Mouse (Mus musculus) lung, embryonic 16.5 days (tissue): ENCODE data around the gene Rab8a. TPM values are rescaled to one million over a fixed set of nuclear protein-coding genes. Genes with fewer than 3 reads are reported as not detected.

ENCODE experiments used
- ATAC-seq: fragments of 200-750 bp; cut with Nextera tagmentation; 2 replicates; pipeline ENCODE4 v1.8.0; 2017; ENCODE audit warnings: low read depth, mild to moderate bottlenecking, moderate library complexity
- H3K27ac ChIP-seq: fragments of 300-500 bp; sonication (generic); 2 replicates; pipeline ENCODE4 v1.5.1; 2014; ENCODE audit warnings: mild to moderate bottlenecking, control low read depth, low read length
- H3K27me3 ChIP-seq: fragments of 300-500 bp; sonication (generic); 2 replicates; pipeline ENCODE4 v1.6.1; 2014; ENCODE audit warnings: low read depth, low read length, mixed read lengths; ENCODE audit not compliant: control insufficient read depth, insufficient read depth
- H3K36me3 ChIP-seq: fragments of 300-500 bp; sonication (generic); 2 replicates; pipeline ENCODE4 v1.6.1; 2014; ENCODE audit warnings: low read length; ENCODE audit not compliant: control insufficient read depth, insufficient read depth
- H3K4me1 ChIP-seq: fragments of 300-500 bp; sonication (generic); replicated peaks from 2 replicates; pipeline ENCODE4 v1.6.1; 2014; ENCODE audit warnings: low read length, mixed read lengths; ENCODE audit not compliant: control insufficient read depth, insufficient read depth
- H3K4me2 ChIP-seq: fragments of 300-500 bp; sonication (generic); 2 replicates; pipeline ENCODE4 v1.6.1; 2014; ENCODE audit warnings: low read depth, low read length, control low read depth
- H3K4me3 ChIP-seq: fragments of 300-500 bp; sonication (generic); 2 replicates; pipeline ENCODE4 v1.5.1; 2014; ENCODE audit warnings: mild to moderate bottlenecking, low read length, control low read depth
- H3K9ac ChIP-seq: fragments of 300-500 bp; sonication (generic); 2 replicates; pipeline ENCODE4 v1.6.1; 2014; ENCODE audit warnings: low read length, control low read depth
- H3K9me3 ChIP-seq: fragments of 300-500 bp; sonication (generic); 2 replicates; pipeline ENCODE4 v1.6.1; 2016; ENCODE audit warnings: low read length; ENCODE audit not compliant: control insufficient read depth
- WGBS: fragments of 180-500 bp; shearing (Covaris S2); extraction: QIAGEN DNeasy Blood & Tissue Kit; methylation state at CpG from one replicate; pipeline ENCODE4 v1.1.7; 2014; 5-methylcytosine and 5-hydroxymethylcytosine counted together
- polyA plus RNA-seq: library from polyadenylated mRNA; unstranded; fragments of >200 nt; fragmentation: Nextera tagmentation; extraction: Ambion mirVana; gene quantifications from 2 replicates; pipeline ENCODE4 v1.2.1, GENCODE M21; 2015

Gene Rab8a
- polyA plus RNA-seq, 1 experiment from 2014 or later, result 125 TPM

- Histone ChIP-seq H3K27ac (no peak overlapping the region), H3K36me3 (no peaks in the 10 kb centered on the region), H3K9ac (no peak overlapping the region), H3K4me1 (peaks cover 25% of the 10 kb centered on the region), H3K9me3 (no peaks in the 10 kb centered on the region), H3K4me3 (no peak overlapping the region), H3K27me3 (no peaks in the 10 kb centered on the region), H3K4me2 (no peak overlapping the region)
- WGBS, result 65% methylated on average over 1 of the region's 1 CpGs
- no peak for ATAC-seq
These were observed 28.6 kb upstream of the Rab8a start for GRCm38 (mm10) chr8:72132417-72132816.

GRCm38 (mm10) chr8:72132891-72133290, 28.1 kb upstream of the Rab8a start:
- peaks cover 30% of the 10 kb centered on the region for H3K4me1 ChIP-seq
- peak overlapping the region; percentile 58 for H3K27ac ChIP-seq
- H3K9me3 ChIP-seq, result no peaks in the 10 kb centered on the region
- no peak overlapping the region for H3K9ac ChIP-seq
- WGBS, result 43% methylated on average over 1 of the region's 1 CpGs
- H3K27me3 ChIP-seq, result no peaks in the 10 kb centered on the region
- no peak for ATAC-seq
- no peaks in the 10 kb centered on the region for H3K36me3 ChIP-seq
- no peak overlapping the region for H3K4me2 ChIP-seq
- H3K4me3 ChIP-seq, result no peak overlapping the region

- peaks cover 3% of the 10 kb centered on the region for H3K36me3 ChIP-seq
- peak overlapping the region; percentile 58 for H3K27ac ChIP-seq
- H3K4me2 ChIP-seq, result no peak overlapping the region
- H3K9me3 ChIP-seq, result no peaks in the 10 kb centered on the region
- 27% methylated on average over 1 of the region's 1 CpGs for WGBS
- no peaks in the 10 kb centered on the region for H3K27me3 ChIP-seq
- H3K9ac ChIP-seq, result no peak overlapping the region
- H3K4me3 ChIP-seq, result no peak overlapping the region
- H3K4me1 ChIP-seq, result peaks cover 33% of the 10 kb centered on the region
- ATAC-seq, result no peak
These were observed 27.5 kb upstream of the Rab8a start for GRCm38 (mm10) chr8:72133507-72133906.

GRCm38 (mm10) chr8:72134756-72135445, 26.1 kb upstream of the Rab8a start, which contains the start of gene Tpm4:
Tpm4 (plus strand) TSS chr8:72134975.
- no peaks in the 10 kb centered on the region for H3K9me3 ChIP-seq
- peak; percentile 81 for ATAC-seq
- H3K4me1 ChIP-seq, result peaks cover 33% of the 10 kb centered on the region
- under 1% methylated on average over 24 of the region's 49 CpGs for WGBS
- no peaks in the 10 kb centered on the region for H3K27me3 ChIP-seq
- peak within 1 kb of the TSS; percentile 69 for H3K4me2 ChIP-seq
- H3K27ac ChIP-seq, result peak within 1 kb of the TSS; percentile 100
- H3K9ac ChIP-seq, result peak within 1 kb of the TSS; percentile 99
- peaks cover 10% of the 10 kb centered on the region for H3K36me3 ChIP-seq
- peak within 1 kb of the TSS; percentile 93 for H3K4me3 ChIP-seq

GRCm38 (mm10) chr8:72135446-72136301, 25.3 kb upstream of the Rab8a start:
- H3K27me3 ChIP-seq, result no peaks in the 10 kb centered on the region
- H3K9ac ChIP-seq, result peak overlapping the region; percentile 99
- peak; percentile 72 for ATAC-seq
- H3K9me3 ChIP-seq, result no peaks in the 10 kb centered on the region
- H3K4me1 ChIP-seq, result peaks cover 33% of the 10 kb centered on the region
- H3K27ac ChIP-seq, result peak overlapping the region; percentile 100
- WGBS, result under 1% methylated on average over 57 of the region's 62 CpGs
- H3K4me2 ChIP-seq, result peak overlapping the region; percentile 69
- H3K4me3 ChIP-seq, result peak overlapping the region; percentile 93
- H3K36me3 ChIP-seq, result peaks cover 10% of the 10 kb centered on the region

- WGBS, result under 1% methylated on average over 18 of the region's 18 CpGs
- peaks cover 33% of the 10 kb centered on the region for H3K4me1 ChIP-seq
These were observed 24.6 kb upstream of the Rab8a start for GRCm38 (mm10) chr8:72136302-72136978.

GRCm38 (mm10) chr8:72137431-72137830, 23.6 kb upstream of the Rab8a start:
- Histone ChIP-seq H3K4me1 (peaks cover 32% of the 10 kb centered on the region), H3K4me3 (peak overlapping the region; percentile 93), H3K9me3 (no peaks in the 10 kb centered on the region), H3K36me3 (peaks cover 24% of the 10 kb centered on the region), H3K27ac (peak overlapping the region; percentile 100; the same call in 1 of the 2 replicates), H3K27me3 (no peaks in the 10 kb centered on the region), H3K9ac (peak overlapping the region; percentile 54; the same call in 1 of the 2 replicates), H3K4me2 (peak overlapping the region; percentile 69)
- ATAC-seq, result no peak
- WGBS, result 85% methylated on average over 2 of the region's 2 CpGs

More at GRCm38 (mm10) chr8:72136302-72136978, 24.6 kb upstream of the Rab8a start:
- no peaks in the 10 kb centered on the region for H3K9me3 ChIP-seq
- peak overlapping the region; percentile 93 for H3K4me3 ChIP-seq
- peak overlapping the region; percentile 69 for H3K4me2 ChIP-seq
- no peaks in the 10 kb centered on the region for H3K27me3 ChIP-seq
- H3K36me3 ChIP-seq, result peaks cover 17% of the 10 kb centered on the region
- H3K27ac ChIP-seq, result peak overlapping the region; percentile 100
- peak overlapping the region; percentile 99 for H3K9ac ChIP-seq
- peak; percentile 77 for ATAC-seq

GRCm38 (mm10) chr8:72138456-72138855, 22.5 kb upstream of the Rab8a start:
- Histone ChIP-seq H3K36me3 (peaks cover 33% of the 10 kb centered on the region), H3K4me1 (peaks cover 22% of the 10 kb centered on the region), H3K4me3 (no peak overlapping the region), H3K27me3 (no peaks in the 10 kb centered on the region), H3K9me3 (no peaks in the 10 kb centered on the region), H3K9ac (no peak overlapping the region), H3K4me2 (no peak overlapping the region), H3K27ac (no peak overlapping the region)
- no peak for ATAC-seq
- WGBS, result 93% methylated on average over 5 of the region's 5 CpGs
